Mouse (Mus musculus) CH12.LX (cell line): ENCODE data around the gene Zbtb41. TPM values are rescaled to one million over a fixed set of nuclear protein-coding genes. Genes with fewer than 3 reads are reported as not detected.

Experiments used
- DNase-seq: peaks from one replicate; pipeline ENCODE4 v3.0.0-alpha.2; 2013; ENCODE audit errors: extremely low read depth
- H3K27ac ChIP-seq: 2 replicates; pipeline ENCODE4 v1.5.1; 2012; ENCODE audit warnings: low read depth, mild to moderate bottlenecking, control low read depth, moderate library complexity; ENCODE audit not compliant: insufficient read depth
- H3K27me3 ChIP-seq: replicated peaks from 2 replicates; pipeline ENCODE3; 2012; ENCODE audit warnings: inconsistent platforms
- H3K36me3 ChIP-seq, 2 experiments: replicated peaks in 1 of 2; 2 replicates each; pipeline versions ENCODE3 to v1.6.1; 2012; ENCODE audit warnings: inconsistent platforms in 1 of 2, low read length in 1 of 2, mild to moderate bottlenecking in 1 of 2, mixed read lengths in 1 of 2, moderate library complexity in 1 of 2; ENCODE audit not compliant: control insufficient read depth in 1 of 2, insufficient read depth in 1 of 2
- H3K4me1 ChIP-seq, 2 experiments: 2 replicates each; pipeline ENCODE4 v1.6.1; 2012; ENCODE audit warnings: inconsistent platforms in 1 of 2, moderate library complexity in 1 of 2; ENCODE audit not compliant: insufficient read depth in 2 of 2, control insufficient read depth in 1 of 2
- H3K4me2 ChIP-seq: 2 replicates; pipeline ENCODE4 v1.6.1; 2012; ENCODE audit warnings: low read depth, mild to moderate bottlenecking, control low read depth; ENCODE audit not compliant: poor library complexity, insufficient read depth, severe bottlenecking
- H3K4me3 ChIP-seq, 3 experiments: fragments of 150-350 bp in 1 of 3; sonication (generic) in 1 of 3; replicated peaks in 1 of 3; 2 replicates each; pipeline versions ENCODE3 to v1.5.1; 2011 to 2012; ENCODE audit warnings: low read depth in 2 of 3, low read length in 2 of 3, mild to moderate bottlenecking in 2 of 3, moderate library complexity in 2 of 3, control low read depth in 1 of 3, improper control_type of control experiment in 1 of 3, inconsistent platforms in 1 of 3, mixed read lengths in 1 of 3; ENCODE audit not compliant: poor library complexity in 1 of 3
- H3K79me2 ChIP-seq: replicated peaks from 2 replicates; pipeline ENCODE4 v1.6.1; 2012; ENCODE audit warnings: mild to moderate bottlenecking, moderate library complexity; ENCODE audit not compliant: control insufficient read depth, poor library complexity, insufficient read depth, severe bottlenecking; ENCODE audit errors: extremely low read depth
- H3K9ac ChIP-seq: 2 replicates; pipeline ENCODE4 v1.6.1; 2012; ENCODE audit warnings: low read depth, mild to moderate bottlenecking, control low read depth, moderate library complexity; ENCODE audit not compliant: insufficient read depth
- H3K9me3 ChIP-seq: replicated peaks from 2 replicates; pipeline ENCODE3; 2012; ENCODE audit warnings: low read length, inconsistent platforms, mixed read lengths
- BHLHE40 ChIP-seq: IDR thresholded peaks from 2 replicates; pipeline ENCODE4 v1.6.1; 2011; ENCODE audit warnings: mild to moderate bottlenecking, low read depth, low read length, improper control_type of control experiment
- E2F4 ChIP-seq: IDR thresholded peaks from 2 replicates; pipeline ENCODE4 v1.6.1; 2011; ENCODE audit warnings: low read depth, low read length, improper control_type of control experiment; ENCODE audit not compliant: insufficient replicate concordance
- ELF1 ChIP-seq: IDR thresholded peaks from 2 replicates; pipeline ENCODE4 v1.6.1; 2014; ENCODE audit warnings: low read depth, mild to moderate bottlenecking, inconsistent platforms, low read length, improper control_type of control experiment
- EP300 ChIP-seq: IDR thresholded peaks from 2 replicates; pipeline ENCODE4 v1.6.1; 2011; ENCODE audit warnings: low read length, improper control_type of control experiment
- ETS1 ChIP-seq: conservative IDR thresholded peaks from 2 replicates; pipeline ENCODE4 v1.6.1; 2012; ENCODE audit warnings: low read depth, mild to moderate bottlenecking, inconsistent platforms, low read length, improper control_type of control experiment, moderate library complexity
- IRF4 ChIP-seq: IDR thresholded peaks from 2 replicates; pipeline ENCODE4 v1.6.1; 2014; ENCODE audit warnings: low read depth, mild to moderate bottlenecking, inconsistent platforms, low read length, improper control_type of control experiment
- MAFK ChIP-seq: IDR thresholded peaks from 2 replicates; pipeline ENCODE4 v1.6.1; 2011; ENCODE audit warnings: low read length, improper control_type of control experiment; ENCODE audit not compliant: insufficient replicate concordance
- MAX ChIP-seq: IDR thresholded peaks from 2 replicates; pipeline ENCODE4 v1.6.1; 2011; ENCODE audit warnings: low read length, improper control_type of control experiment
- POLR2A ChIP-seq: IDR thresholded peaks from 2 replicates; pipeline ENCODE4 v1.6.1; 2011; ENCODE audit warnings: low read depth, mild to moderate bottlenecking, improper control_type of control experiment, low read length
- RAD21 ChIP-seq: IDR thresholded peaks from 2 replicates; pipeline ENCODE4 v1.6.1; 2011; ENCODE audit warnings: low read depth, mild to moderate bottlenecking, low read length, improper control_type of control experiment, moderate library complexity
- RCOR1 ChIP-seq: conservative IDR thresholded peaks from 2 replicates; pipeline ENCODE4 v1.6.1; 2012; ENCODE audit warnings: low read depth, mild to moderate bottlenecking, inconsistent platforms, low read length, improper control_type of control experiment
- SIN3A ChIP-seq: IDR thresholded peaks from 2 replicates; pipeline ENCODE4 v1.6.1; 2012; ENCODE audit warnings: low read length, improper control_type of control experiment, inconsistent platforms
- TCF12 ChIP-seq: IDR thresholded peaks from 2 replicates; pipeline ENCODE4 v1.6.1; 2014; ENCODE audit warnings: low read depth, mild to moderate bottlenecking, inconsistent platforms, low read length, improper control_type of control experiment
- USF1 ChIP-seq: IDR thresholded peaks from 2 replicates; pipeline ENCODE4 v1.6.1; 2014; ENCODE audit warnings: low read depth, mild to moderate bottlenecking, inconsistent platforms, low read length, improper control_type of control experiment
- ZC3H11A ChIP-seq: IDR thresholded peaks from 2 replicates; pipeline ENCODE4 v1.6.1; 2012; ENCODE audit warnings: low read depth, mild to moderate bottlenecking, inconsistent platforms, low read length, improper control_type of control experiment
- ZMIZ1 ChIP-seq: IDR thresholded peaks from 2 replicates; pipeline ENCODE4 v1.6.1; 2012; ENCODE audit warnings: low read depth, mild to moderate bottlenecking, inconsistent platforms, low read length, improper control_type of control experiment
- ZNF384 ChIP-seq: IDR thresholded peaks from 2 replicates; pipeline ENCODE4 v1.6.1; 2012; ENCODE audit warnings: low read depth, low read length, improper control_type of control experiment, inconsistent platforms
- dilution Hi-C: fragments of 300-500 bp; cut with MboI; formaldehyde crosslinking; loops from 2 replicates; pipeline ENCODE4 v1.14.3; 2020; ENCODE audit warnings: low sequenced_read_pairs; ENCODE audit not compliant: extremely low pct_unique_long_range_greater_than_20kb, extremely low pct_ligation_motif_present
- in situ Hi-C: fragments of 300-500 bp; cut with MboI; formaldehyde crosslinking; loops from 3 replicates; pipeline ENCODE4 v1.14.3; 2019; ENCODE audit warnings: low sequenced_read_pairs, low pct_ligation_motif_present, low pct_unique_long_range_greater_than_20kb, mixed read lengths
- polyA plus RNA-seq: library from polyadenylated mRNA; unstranded; fragments of >175 nt; gene quantifications from 2 replicates; pipeline ENCODE4 v1.2.1, GENCODE M21; 2012; ENCODE audit warnings: low read depth; ENCODE audit not compliant: insufficient read length
- total RNA-seq, 2 experiments: library from RNA; depleted of rRNA; stranded (reverse); fragments of 300-350 nt in 1 of 2; fragments of >200 nt in 1 of 2; gene quantifications; 2 replicates each; pipeline ENCODE4 v1.2.3; 2012 to 2014

Gene Zbtb41
- total and polyA plus RNA-seq, 3 experiments = 4.8 to 7.3 (median 7.0) TPM

DNA sequence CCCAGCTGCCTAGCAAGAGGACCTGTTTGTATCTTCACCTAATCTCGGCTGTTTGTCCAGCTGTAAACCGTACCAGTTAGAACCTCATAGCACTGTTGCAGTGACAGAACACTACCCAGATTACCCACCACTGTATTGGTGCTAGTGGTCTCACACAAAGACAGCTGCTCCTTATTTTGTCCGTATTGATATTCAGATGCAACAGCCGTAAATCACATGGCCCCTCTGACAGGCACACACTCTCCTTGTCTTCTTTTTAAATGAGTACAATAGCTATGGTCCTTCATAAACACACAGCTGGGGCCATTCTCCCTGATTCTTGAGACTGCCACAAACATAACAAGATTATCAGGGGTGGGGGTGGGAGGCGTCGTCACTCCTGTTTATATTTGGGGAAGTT, 46.2 kb upstream of the Zbtb41 start:
- DNase-seq = no peak
- TF ChIP-seq ETS1 (no peak), MAFK (no peak), USF1 (no peak), POLR2A (no peak), ZC3H11A (no peak), TCF12 (no peak), IRF4 (no peak), RAD21 (no peak), ELF1 (no peak), EP300 (no peak)
- in situ Hi-C loops = no loop called here
- Histone ChIP-seq H3K4me2 (no peak overlapping the region), H3K27ac (no peak overlapping the region), H3K9me3 (no peaks in the 10 kb centered on the region), H3K4me3 (no peak overlapping the region), H3K9ac (no peak overlapping the region), H3K79me2 (no peaks in the 10 kb centered on the region), H3K27me3 (no peaks in the 10 kb centered on the region), H3K36me3 (no peaks in the 10 kb centered on the region), H3K4me1 (peaks cover 7 to 16% of the 10 kb centered on the region in 2 experiments)
- dilution Hi-C loops = no loop called here

DNA sequence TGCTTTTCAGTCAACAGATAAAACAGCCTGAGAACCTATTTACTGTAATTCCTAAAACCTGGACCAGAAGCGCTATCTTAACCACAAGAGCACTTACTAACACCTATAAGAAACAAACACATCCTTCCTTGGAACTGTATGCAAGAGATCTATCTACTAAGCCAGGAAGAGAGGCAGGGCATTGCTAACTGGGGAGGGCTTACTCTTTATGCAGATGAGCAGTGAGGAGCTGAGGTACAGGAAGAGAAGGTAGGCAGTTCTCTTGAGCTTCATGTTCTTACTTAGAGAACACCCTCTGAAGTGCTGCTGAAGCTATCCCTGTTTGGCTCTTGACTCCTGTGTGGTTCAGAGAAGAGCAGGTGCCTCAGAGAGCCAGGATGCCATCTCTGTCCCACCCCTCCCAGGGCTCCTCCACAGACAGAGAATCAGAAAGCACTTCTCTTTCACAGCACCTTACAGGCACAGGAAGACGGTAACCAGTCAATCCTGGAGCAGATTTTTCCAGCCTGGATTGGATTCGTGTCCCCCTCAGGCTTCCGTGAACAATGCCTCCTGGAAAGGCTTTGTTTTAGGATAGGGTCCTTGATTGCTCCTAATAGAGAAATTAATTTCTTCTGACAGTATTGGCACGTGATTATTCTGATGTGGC, 45.3 kb upstream of the Zbtb41 start, which contains the start of gene Crb1:
TSS of gene Crb1 (minus strand) at position 463 of the 649 bp plus-strand sequence.
- no peaks in the 10 kb centered on the region for H3K79me2 ChIP-seq
- in situ Hi-C loops (no loop called here), dilution Hi-C loops (no loop called here)
- H3K36me3 ChIP-seq = no peaks in the 10 kb centered on the region
- no peak within 1 kb of the TSS for H3K27ac ChIP-seq
- H3K4me2 ChIP-seq = peak within 1 kb of the TSS; percentile 30
- peaks cover 7 to 16% of the 10 kb centered on the region in 2 experiments for H3K4me1 ChIP-seq
- TF ChIP-seq TCF12 = no peak
- TF ChIP-seq ELF1 = 0 out of 2 replicates have a peak, but pooled peaks have one; percentile 27
- no peak for TF ChIP-seq RCOR1
- no peak; the same call in 1 of the 2 replicates for TF ChIP-seq SIN3A
- 0 out of 2 replicates have a peak, but pooled peaks have one; percentile 10 for TF ChIP-seq MAX
- no peak for TF ChIP-seq E2F4
- TF ChIP-seq POLR2A = peak; percentile 36; the same call in 1 of the 2 replicates
- TF ChIP-seq BHLHE40 = peak; percentile 79
- no peak for TF ChIP-seq ZNF384
- TF ChIP-seq RAD21 = no peak
- TF ChIP-seq ZC3H11A = no peak
- TF ChIP-seq ZMIZ1 = no peak
- TF ChIP-seq EP300 = 0 out of 2 replicates have a peak, but pooled peaks have one; percentile 10
- peak; percentile 21 for DNase-seq
- no peaks in the 10 kb centered on the region for H3K9me3 ChIP-seq
- H3K4me3 ChIP-seq = peak within 1 kb of the TSS in 1 of 3 experiments; percentile 30
- H3K9ac ChIP-seq = no peak within 1 kb of the TSS; the same call in 1 of the 2 replicates
- H3K27me3 ChIP-seq = no peaks in the 10 kb centered on the region
